Mouse (Mus musculus) central nervous system, embryonic 18 days (tissue): ENCODE measurements around the gene Sema4d. TPM values are rescaled to one million over a fixed set of nuclear protein-coding genes. Genes with fewer than 3 reads are reported as not detected.

Experiments
- polyA plus RNA-seq: library from polyadenylated mRNA; depleted of rRNA; stranded (reverse); fragments of >200 nt; gene quantifications from 2 replicates; pipeline ENCODE4 v1.2.3, GENCODE M21; 2012; rRNA removed

Sema4d gene
- polyA plus RNA-seq = 30.2 and 31.9 TPM in 2 replicates

DNA sequence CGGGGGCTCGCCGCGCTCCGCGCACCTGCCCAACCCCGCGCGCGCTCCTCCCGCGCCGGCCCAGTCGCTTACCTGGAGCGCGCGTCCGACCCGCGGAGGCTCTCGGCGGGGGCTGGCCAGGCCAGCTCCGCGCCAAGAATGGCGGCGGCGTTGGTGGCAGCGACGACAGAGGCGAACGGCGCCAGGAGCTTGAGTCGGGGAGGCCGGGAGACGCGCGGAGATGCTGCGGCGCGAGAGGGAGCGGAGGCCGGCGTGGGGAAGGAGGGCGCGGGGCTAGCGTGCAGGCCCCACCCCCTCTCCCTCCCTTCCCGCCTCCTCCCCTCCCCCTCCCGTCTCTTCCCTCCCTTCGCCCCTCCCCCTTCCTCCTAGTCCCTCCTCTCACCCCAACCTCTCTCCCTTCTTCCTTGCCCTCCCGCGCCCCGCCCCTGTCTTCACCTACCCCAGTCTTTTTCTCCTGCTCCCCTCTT is at the start of gene Sema4d:
Gene Sema4d (minus strand): TSS at position 323 of the 467 bp plus-strand sequence.

GRCm38 (mm10) chr13:51651408-51652064 is 142.0 kb downstream of the Sema4d start, which contains the start of gene Secisbp2:
Secisbp2 (plus strand) TSS chr13:51651697.

DNA sequence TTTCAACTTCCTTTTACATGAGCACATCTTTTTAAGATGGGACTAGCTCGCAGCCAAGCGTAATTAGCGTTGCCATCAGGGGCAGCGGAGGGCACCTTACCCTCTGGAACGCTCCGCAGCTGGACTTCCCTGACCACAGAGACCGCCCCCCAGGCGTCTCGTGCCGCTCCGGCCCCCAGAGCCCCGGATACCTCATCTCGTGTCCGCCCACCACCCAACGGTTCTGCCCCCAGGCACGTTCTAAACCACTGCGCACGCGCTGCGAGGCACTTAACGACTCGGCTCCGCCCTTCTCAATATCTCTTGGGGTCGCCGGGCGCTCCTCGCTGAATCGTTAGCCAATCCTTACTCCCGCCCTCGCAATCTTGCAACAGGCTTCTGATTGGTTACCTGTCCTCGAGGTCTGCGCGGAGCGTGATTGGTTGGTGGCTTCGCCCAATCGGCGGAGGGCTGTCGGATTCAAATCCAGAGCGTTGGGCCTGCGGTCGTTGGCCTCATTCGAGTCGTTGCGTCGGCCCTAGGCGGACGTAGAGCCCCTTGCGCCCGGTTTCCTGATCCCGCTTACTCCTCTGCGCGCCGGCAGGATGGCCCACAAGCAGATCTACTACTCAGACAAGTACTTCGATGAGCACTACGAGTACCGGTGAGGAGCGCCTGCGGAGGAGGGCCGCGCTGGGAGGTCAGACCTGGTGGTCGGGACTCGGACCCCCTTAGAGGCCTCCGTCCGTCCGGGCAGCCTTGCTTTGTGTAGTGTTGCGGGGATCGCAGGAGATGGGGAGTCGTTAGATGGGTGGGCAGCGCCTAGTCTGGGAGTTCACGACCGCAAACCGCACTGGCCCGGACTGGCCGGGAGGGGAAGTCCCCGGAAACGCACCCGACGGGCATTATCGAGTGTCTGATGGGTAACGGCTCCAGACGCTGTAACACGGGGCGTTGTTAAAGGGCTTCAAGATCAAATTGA is 148.4 kb downstream of the Sema4d start, which contains the start of gene Cks2:
Gene Cks2 (plus strand): TSS at position 404 of the 961 bp plus-strand sequence.

Other genes starting within 250 kb of the Sema4d start
- gene Shc3, start 224.3 kb downstream of the Sema4d start, polyA plus RNA-seq = 24.7 and 28.9 TPM in 2 replicates
- 28.3 and 32.2 TPM in 2 replicates for gene Cks2, start 148.5 kb downstream of the Sema4d start, polyA plus RNA-seq
- 26.8 and 28.1 TPM in 2 replicates for gene Secisbp2, start 142.1 kb downstream of the Sema4d start, polyA plus RNA-seq
- gene Gadd45g, start 52.9 kb upstream of the Sema4d start, polyA plus RNA-seq = 35.6 and 41.6 TPM in 2 replicates